Mouse (Mus musculus): Measurements from ENCODE around the gene Borcs7.

DNA sequence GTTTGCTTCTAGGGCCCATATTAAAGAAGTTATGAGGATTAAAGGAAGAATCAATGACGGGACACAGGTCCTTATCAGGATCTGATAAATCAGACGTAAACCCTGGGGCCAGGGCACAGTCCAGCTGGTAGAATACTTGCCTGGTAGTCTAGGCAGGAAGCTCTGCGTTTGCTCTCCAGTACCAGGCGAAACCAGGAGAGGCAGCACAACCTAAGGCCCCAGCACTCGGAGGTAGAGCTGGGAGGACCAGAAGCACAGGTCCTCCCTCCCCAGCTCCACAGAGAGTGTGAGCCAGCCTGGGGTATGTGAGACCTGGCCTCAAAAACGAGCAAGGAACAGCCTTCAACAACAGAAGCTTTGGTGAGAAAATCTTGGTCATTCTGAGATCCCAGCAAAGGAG, 51.9 kb downstream of the Borcs7 start:
- no peak for TF ChIP-seq CTCF (IDR thresholded peaks at IDR 0.05; ENCODE audit: control insufficient read depth, insufficient read depth, low read length)
- TF ChIP-seq POLR2A (IDR thresholded peaks at IDR 0.05; ENCODE audit: borderline replicate concordance, control insufficient read depth, low read depth, low read length) = no peak
